Mouse (Mus musculus) limb, embryonic 15.5 days (tissue): Measurements from ENCODE around the gene Ube2k. TPM values are rescaled to one million over a fixed set of nuclear protein-coding genes. Genes with fewer than 3 reads are reported as not detected.

Experiments
- ATAC-seq: fragments of 200-750 bp; cut with Nextera tagmentation; 2 replicates; pipeline ENCODE4 v1.8.0; 2017; ENCODE audit warnings: low read depth, moderate TSS enrichment; ENCODE audit not compliant: insufficient number of reproducible peaks, low FRiP score, low TSS enrichment
- H3K27ac ChIP-seq: fragments of 300-500 bp; sonication (generic); 2 replicates; pipeline ENCODE4 v1.5.1; 2015; ENCODE audit warnings: moderate library complexity, mild to moderate bottlenecking, inconsistent platforms
- H3K27me3 ChIP-seq: fragments of 300-500 bp; sonication (generic); 2 replicates; pipeline ENCODE4 v1.6.1; 2015; ENCODE audit warnings: inconsistent platforms
- H3K36me3 ChIP-seq: fragments of 300-500 bp; sonication (generic); 2 replicates; pipeline ENCODE4 v1.6.1; 2015; ENCODE audit warnings: inconsistent platforms
- H3K4me1 ChIP-seq: fragments of 300-500 bp; sonication (generic); 2 replicates; pipeline ENCODE4 v1.6.1; 2015; ENCODE audit warnings: inconsistent platforms
- H3K4me2 ChIP-seq: fragments of 300-500 bp; sonication (generic); 2 replicates; pipeline ENCODE4 v1.6.1; 2015; ENCODE audit warnings: mild to moderate bottlenecking, inconsistent platforms
- H3K4me3 ChIP-seq: fragments of 300-500 bp; sonication (generic); 2 replicates; pipeline ENCODE4 v1.5.1; 2015; ENCODE audit warnings: mild to moderate bottlenecking, inconsistent platforms
- H3K9ac ChIP-seq: fragments of 300-500 bp; sonication (generic); 2 replicates; pipeline ENCODE4 v1.6.1; 2015; ENCODE audit warnings: inconsistent platforms
- H3K9me3 ChIP-seq: fragments of 300-500 bp; sonication (generic); 2 replicates; pipeline ENCODE4 v1.6.1; 2016; ENCODE audit warnings: inconsistent platforms
- WGBS: fragments of 180-500 bp; shearing (Covaris S2); methylation state at CpG from one replicate; pipeline ENCODE4 v1.1.7; 2015; 5-methylcytosine and 5-hydroxymethylcytosine counted together
- polyA plus RNA-seq: library from polyadenylated mRNA; unstranded; fragments of >200 nt; fragmentation: Nextera tagmentation; extraction: Ambion mirVana; gene quantifications from 2 replicates; pipeline ENCODE4 v1.2.1, GENCODE M21; 2015

Ube2k gene
- polyA plus RNA-seq, 1 experiment from 2014 or later: 169 TPM

DNA sequence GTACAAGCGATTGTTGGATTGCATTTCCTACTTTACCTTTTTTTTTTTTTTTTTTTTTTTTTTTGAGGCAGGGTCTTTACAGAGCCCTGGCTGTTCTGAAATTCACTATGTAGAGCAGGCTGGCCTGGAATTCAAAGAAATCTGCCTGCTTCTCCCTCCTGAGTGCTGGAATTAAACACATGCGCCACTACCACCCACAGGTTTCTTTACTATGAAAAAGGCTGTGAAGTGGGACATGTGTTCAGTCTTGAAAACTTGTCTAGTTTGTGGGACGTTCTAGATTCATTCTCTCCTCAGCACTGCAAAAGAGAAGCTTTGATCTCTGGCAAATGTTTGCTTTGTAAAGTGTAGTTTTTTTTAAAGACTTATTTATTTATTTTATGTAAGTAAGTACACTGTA, 4.9 kb downstream of the Ube2k start:
- Histone ChIP-seq H3K4me1 (peaks cover 11% of the 10 kb centered on the region), H3K27me3 (no peaks in the 10 kb centered on the region), H3K36me3 (no peaks in the 10 kb centered on the region), H3K4me3 (no peak overlapping the region), H3K27ac (no peak overlapping the region), H3K9me3 (no peaks in the 10 kb centered on the region), H3K4me2 (no peak overlapping the region), H3K9ac (no peak overlapping the region)
- ATAC-seq: no peak
- WGBS: 73% methylated on average over 3 of the region's 3 CpGs

DNA sequence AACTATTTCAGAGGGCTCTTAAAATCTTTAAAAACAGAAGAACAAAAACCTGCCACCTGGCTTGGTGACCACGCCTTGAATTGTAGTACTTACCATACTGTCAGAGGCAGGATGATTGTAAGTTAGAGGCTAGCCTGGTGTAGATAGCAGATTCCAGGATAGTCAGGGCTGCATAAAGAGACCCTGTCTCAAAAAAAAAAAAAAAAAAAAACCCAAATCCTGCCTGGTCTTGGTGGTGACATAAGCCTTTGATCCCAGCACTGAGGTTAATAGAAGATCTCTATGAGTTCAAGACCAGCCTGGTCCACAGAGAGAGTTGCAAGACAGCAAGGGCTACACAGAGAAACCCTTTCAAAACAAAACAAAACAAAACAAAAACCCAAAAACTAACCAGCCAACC, 6.5 kb downstream of the Ube2k start:
- H3K4me1 ChIP-seq: peaks cover 11% of the 10 kb centered on the region
- H3K9me3 ChIP-seq: no peaks in the 10 kb centered on the region
- no peaks in the 10 kb centered on the region for H3K36me3 ChIP-seq
- H3K27me3 ChIP-seq: no peaks in the 10 kb centered on the region
- H3K9ac ChIP-seq: no peak overlapping the region
- no peak overlapping the region for H3K4me3 ChIP-seq
- H3K27ac ChIP-seq: no peak overlapping the region
- WGBS: 91% methylated on average over 1 of the region's 1 CpGs
- no peak overlapping the region for H3K4me2 ChIP-seq
- no peak for ATAC-seq

DNA sequence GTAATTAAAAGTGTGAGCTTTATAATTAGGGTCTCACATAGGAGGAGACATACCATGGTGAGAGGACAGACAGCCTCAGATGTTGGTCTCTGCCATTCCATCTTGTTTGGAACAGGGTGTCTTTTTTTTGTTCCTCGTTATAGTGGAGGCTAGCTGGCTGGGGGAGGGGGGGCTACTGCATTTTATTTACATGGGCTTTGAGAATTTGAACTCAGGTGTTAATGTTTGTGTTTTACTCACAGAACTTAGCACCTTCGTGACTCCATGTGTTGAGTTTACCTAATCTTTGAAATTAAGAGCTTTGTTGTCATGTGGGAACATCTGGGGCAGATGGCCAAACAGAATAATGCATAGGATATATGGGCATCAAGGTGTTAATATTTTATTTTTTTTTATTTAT, 7.6 kb downstream of the Ube2k start:
- ATAC-seq: no peak

DNA sequence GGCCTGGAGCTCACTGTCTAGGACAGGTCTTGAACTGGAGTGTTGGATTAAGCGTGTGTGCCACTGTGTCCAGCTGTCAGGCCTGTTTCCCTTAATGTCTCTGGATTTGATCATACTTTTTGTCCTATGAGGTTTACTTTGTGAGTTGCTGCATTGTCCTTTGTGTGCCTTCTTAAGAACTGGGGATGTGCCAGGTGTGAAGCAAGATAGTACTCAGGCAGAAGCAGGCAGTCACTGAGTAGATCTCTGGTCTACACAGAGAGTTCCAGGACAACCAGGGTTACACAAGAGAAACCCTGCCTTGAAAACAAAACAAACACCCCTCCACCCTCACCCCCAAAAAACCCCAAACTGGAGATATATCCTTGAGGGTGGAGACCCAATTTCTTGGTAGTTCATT, 12.6 kb downstream of the Ube2k start:
- H3K9me3 ChIP-seq: no peaks in the 10 kb centered on the region
- WGBS: 92% methylated on average over 1 of the region's 1 CpGs
- no peaks in the 10 kb centered on the region for H3K27me3 ChIP-seq
- peaks cover 9% of the 10 kb centered on the region; the same call in 1 of the 2 replicates for H3K36me3 ChIP-seq
- no peak overlapping the region for H3K4me3 ChIP-seq
- H3K4me2 ChIP-seq: no peak overlapping the region
- H3K9ac ChIP-seq: no peak overlapping the region
- peaks cover 12% of the 10 kb centered on the region; the same call in 1 of the 2 replicates for H3K4me1 ChIP-seq
- ATAC-seq: no peak
- no peak overlapping the region for H3K27ac ChIP-seq

More for the DNA sequence above, 7.6 kb downstream of the Ube2k start:
- peaks cover 8% of the 10 kb centered on the region; the same call in 1 of the 2 replicates for H3K4me1 ChIP-seq
- H3K27me3 ChIP-seq: no peaks in the 10 kb centered on the region
- WGBS: 75% methylated on average over 2 of the region's 2 CpGs
- no peak overlapping the region for H3K9ac ChIP-seq
- H3K27ac ChIP-seq: no peak overlapping the region
- no peaks in the 10 kb centered on the region for H3K36me3 ChIP-seq
- H3K9me3 ChIP-seq: no peaks in the 10 kb centered on the region
- no peak overlapping the region for H3K4me2 ChIP-seq
- H3K4me3 ChIP-seq: no peak overlapping the region

DNA sequence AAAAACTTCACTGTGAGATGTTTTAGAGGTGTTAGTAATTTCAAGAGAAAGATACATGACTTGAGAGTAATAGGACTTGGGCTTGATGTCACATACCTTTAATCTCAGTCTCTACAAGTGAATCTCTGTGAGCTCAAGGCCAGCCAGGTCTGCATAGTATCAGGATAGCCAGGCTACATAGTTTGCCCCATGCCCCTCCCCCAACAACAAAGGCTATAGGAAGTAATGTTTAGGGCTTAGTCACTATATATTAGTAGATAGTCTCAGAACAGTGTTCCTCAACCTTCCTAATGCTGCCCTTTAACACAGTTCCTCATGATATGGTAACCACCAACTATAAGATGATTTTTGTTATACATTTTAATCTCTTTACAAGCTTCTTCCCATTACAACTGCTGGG, 20.1 kb downstream of the Ube2k start:
- no peaks in the 10 kb centered on the region for H3K9me3 ChIP-seq
- H3K36me3 ChIP-seq: peaks cover 16% of the 10 kb centered on the region; the same call in 1 of the 2 replicates
- no peak overlapping the region for H3K4me3 ChIP-seq
- H3K9ac ChIP-seq: no peak overlapping the region
- H3K27me3 ChIP-seq: no peaks in the 10 kb centered on the region
- H3K27ac ChIP-seq: no peak overlapping the region
- no peak overlapping the region for H3K4me2 ChIP-seq
- no peak for ATAC-seq
- H3K4me1 ChIP-seq: no peaks in the 10 kb centered on the region; the same call in 1 of the 2 replicates

DNA sequence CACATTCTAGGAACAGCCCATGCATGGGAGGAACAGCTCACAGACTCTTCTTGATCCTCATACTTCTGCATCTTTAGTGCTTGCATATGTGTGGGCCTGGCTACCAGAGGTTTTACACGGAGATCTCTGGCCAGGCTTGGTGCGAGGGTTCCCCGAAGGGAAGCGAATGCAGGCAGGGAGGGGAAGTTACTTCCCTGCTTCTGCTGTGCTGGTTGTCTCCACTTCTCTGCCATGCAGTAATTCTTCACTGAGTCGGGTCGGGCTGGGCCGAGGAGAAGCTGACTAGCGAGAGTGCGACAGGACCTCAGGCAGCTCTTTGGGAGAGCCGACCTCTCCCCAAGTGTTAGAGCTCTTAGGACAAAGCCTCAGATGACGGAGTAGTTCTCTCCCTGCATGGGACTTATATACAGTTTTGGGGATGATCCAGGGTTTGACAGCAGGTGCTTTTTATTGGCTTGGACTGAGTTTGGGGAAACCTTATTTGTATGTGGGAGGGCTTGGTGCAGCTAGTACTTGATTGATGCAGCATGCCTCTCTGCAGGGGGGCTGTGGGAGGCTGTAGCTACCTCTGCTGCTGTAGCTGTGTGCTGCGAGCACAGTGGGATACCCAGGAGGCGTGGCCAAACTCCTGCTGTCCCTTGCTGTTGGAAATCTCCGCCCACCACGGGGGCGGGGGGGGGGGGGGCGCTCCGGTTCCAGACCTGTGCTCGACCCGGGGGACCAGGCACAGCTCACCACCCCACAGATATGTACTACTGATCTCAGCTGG, 24.3 kb downstream of the Ube2k start:
- no peak overlapping the region for H3K27ac ChIP-seq
- H3K9ac ChIP-seq: no peak overlapping the region
- no peaks in the 10 kb centered on the region; the same call in 1 of the 2 replicates for H3K4me1 ChIP-seq
- H3K4me3 ChIP-seq: no peak overlapping the region
- no peaks in the 10 kb centered on the region for H3K27me3 ChIP-seq
- 41% methylated on average over 19 of the region's 20 CpGs for WGBS
- no peak overlapping the region for H3K4me2 ChIP-seq
- no peak for ATAC-seq
- no peaks in the 10 kb centered on the region for H3K9me3 ChIP-seq
- peaks cover 8% of the 10 kb centered on the region; the same call in 1 of the 2 replicates for H3K36me3 ChIP-seq

DNA sequence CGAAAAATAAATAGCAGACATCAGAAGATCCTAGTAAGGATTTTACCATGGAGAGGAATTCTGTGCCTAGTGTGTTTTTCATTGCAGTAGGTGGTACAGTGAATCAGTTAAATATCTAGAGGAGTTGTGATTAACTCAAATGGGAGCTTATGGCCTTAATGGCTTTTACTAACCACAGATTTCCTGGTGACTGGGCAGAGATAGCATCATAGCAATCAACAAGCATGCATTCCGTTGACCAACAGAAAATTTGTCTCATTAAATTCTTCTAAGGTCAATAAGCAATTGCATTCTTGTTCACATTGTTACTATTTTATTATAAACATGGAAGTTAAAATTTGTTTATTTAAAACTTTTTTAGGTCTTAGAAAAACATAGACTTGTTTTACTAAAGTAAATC, 28.5 kb downstream of the Ube2k start:
- peaks cover 15% of the 10 kb centered on the region for H3K36me3 ChIP-seq
- H3K4me2 ChIP-seq: no peak overlapping the region
- H3K9ac ChIP-seq: no peak overlapping the region
- no peaks in the 10 kb centered on the region; the same call in 1 of the 2 replicates for H3K4me1 ChIP-seq
- no peaks in the 10 kb centered on the region for H3K27me3 ChIP-seq
- 73% methylated on average over 2 of the region's 2 CpGs for WGBS
- H3K4me3 ChIP-seq: no peak overlapping the region
- H3K9me3 ChIP-seq: no peaks in the 10 kb centered on the region
- H3K27ac ChIP-seq: no peak overlapping the region
- ATAC-seq: no peak

DNA sequence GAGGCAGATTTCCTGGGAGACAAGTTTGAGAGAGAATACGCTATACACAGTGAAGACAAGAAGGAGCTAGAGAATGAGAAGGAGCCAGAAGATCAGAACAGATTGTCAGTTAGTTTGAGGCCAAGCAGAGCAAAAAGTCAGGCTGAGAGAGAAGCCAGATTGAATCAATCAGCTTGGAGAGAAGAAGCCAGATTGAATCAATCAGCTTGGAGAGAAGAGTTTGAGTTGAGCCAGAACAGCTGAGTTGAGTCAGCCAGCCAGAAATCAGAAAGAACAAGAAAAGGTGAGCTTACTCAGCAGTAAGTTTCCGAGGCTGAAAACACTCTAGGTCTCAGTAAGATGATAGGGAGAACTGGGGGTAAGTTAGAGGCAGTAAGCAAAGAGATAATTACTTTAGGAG, 37.8 kb downstream of the Ube2k start:
- H3K27ac ChIP-seq: peak overlapping the region; percentile 9; the same call in 1 of the 2 replicates
- no peaks in the 10 kb centered on the region for H3K27me3 ChIP-seq
- H3K4me3 ChIP-seq: no peak overlapping the region
- no peak for ATAC-seq
- H3K36me3 ChIP-seq: peaks cover 14% of the 10 kb centered on the region
- H3K9ac ChIP-seq: no peak overlapping the region
- 65% methylated on average over 2 of the region's 2 CpGs for WGBS
- H3K4me1 ChIP-seq: no peaks in the 10 kb centered on the region
- no peaks in the 10 kb centered on the region for H3K9me3 ChIP-seq
- H3K4me2 ChIP-seq: no peak overlapping the region

DNA sequence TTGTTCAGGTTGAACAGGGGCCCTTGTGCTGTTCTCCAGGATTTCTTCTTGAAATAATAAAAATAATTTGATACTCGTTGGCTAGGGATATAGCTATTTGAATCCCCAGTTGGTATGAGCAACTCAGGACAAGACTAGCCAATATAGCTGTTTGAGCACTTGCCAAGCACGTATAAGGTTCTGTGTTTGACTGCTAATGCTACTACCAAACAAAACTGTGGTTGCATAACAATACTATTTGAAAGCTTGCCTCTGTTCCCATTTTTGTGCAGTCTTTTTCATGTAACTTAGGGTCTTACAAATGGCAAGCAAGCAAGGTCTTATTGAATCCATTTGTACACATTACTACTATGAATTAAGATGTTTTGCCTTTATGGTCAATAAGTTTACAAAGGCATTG, 38.9 kb downstream of the Ube2k start:
- Histone ChIP-seq H3K4me1 (no peaks in the 10 kb centered on the region), H3K9ac (no peak overlapping the region), H3K9me3 (no peaks in the 10 kb centered on the region), H3K27ac (no peak overlapping the region), H3K36me3 (peaks cover 19% of the 10 kb centered on the region), H3K4me3 (no peak overlapping the region), H3K4me2 (no peak overlapping the region), H3K27me3 (no peaks in the 10 kb centered on the region)
- 71% methylated on average over 2 of the region's 2 CpGs for WGBS
- ATAC-seq: no peak

DNA sequence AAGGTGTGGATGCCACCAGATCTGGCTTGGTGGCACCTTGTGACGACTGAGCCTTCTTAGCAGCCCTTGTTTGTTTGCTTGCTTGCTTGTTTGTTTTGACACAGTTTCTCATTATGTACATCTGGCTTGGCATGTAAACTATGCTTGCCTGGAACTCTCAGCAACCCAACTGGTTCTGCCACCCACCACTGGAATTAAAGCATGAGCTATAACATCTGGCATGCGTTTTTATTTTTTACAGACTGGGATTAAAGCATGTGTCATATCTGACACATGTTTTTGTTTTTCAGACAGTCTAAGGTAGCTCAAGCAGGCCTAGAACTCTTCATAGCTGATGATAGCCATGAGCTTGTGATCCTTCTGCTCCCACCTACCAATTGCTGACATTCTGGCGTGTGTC, 41.5 kb downstream of the Ube2k start:
- Histone ChIP-seq H3K27ac (0 out of 2 replicates have a peak overlapping the region, but pooled peaks have one; percentile 17), H3K4me1 (no peaks in the 10 kb centered on the region), H3K27me3 (no peaks in the 10 kb centered on the region), H3K9ac (no peak overlapping the region), H3K9me3 (no peaks in the 10 kb centered on the region), H3K4me3 (no peak overlapping the region), H3K36me3 (peaks cover 23% of the 10 kb centered on the region), H3K4me2 (no peak overlapping the region)
- 50% methylated on average over 3 of the region's 3 CpGs for WGBS
- ATAC-seq: no peak

DNA sequence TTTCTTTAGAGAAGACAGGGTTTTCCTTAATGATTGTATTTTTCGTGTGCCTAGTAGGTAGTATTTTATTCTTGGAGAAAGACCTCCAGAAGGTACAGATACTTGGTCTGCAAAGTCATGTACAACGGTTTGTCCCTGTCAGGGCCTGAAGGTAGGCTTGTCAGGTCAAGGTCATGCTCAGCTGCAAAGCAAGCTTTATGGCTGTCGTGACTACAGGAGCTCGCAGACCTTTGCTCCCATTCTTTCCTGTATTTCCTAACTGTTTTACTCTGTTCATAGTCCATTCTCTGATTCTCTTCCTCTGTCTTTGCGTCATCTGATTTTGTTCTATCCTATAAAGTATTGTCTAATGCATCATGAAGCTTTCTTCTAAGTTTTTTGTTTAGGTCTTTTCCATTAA, 49.3 kb downstream of the Ube2k start:
- WGBS: 89% methylated on average over 5 of the region's 5 CpGs
- Histone ChIP-seq H3K27ac (no peak overlapping the region), H3K9me3 (no peaks in the 10 kb centered on the region), H3K9ac (no peak overlapping the region), H3K4me2 (no peak overlapping the region), H3K27me3 (no peaks in the 10 kb centered on the region), H3K4me3 (no peak overlapping the region), H3K4me1 (no peaks in the 10 kb centered on the region), H3K36me3 (peaks cover 32% of the 10 kb centered on the region)
- no peak for ATAC-seq

DNA sequence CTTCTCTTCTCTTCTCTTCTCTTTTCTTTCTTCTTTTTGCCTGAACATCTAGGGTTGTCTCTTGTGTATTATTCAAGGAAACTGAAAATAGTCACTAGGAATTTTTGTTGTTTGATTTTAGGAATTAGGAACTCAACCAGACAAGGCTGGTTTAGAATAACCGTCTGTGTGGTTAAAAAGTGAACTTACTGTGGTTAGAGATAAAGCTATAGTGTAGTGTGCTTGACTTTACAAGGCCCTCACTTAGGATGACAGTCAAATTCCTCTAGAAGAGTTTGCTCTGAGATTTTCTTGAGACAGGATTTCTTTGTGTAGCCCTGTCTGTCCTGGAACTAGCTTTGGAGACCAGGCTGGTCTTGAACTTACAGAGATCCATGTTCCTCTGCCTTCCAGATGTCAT, 53.2 kb downstream of the Ube2k start:
- 86% methylated on average over 1 of the region's 1 CpGs for WGBS
- no peak overlapping the region for H3K4me3 ChIP-seq
- H3K9ac ChIP-seq: no peak overlapping the region
- peaks cover 21% of the 10 kb centered on the region for H3K36me3 ChIP-seq
- no peak overlapping the region for H3K27ac ChIP-seq
- no peak for ATAC-seq
- no peaks in the 10 kb centered on the region for H3K27me3 ChIP-seq
- H3K4me1 ChIP-seq: no peaks in the 10 kb centered on the region
- H3K9me3 ChIP-seq: no peaks in the 10 kb centered on the region
- no peak overlapping the region for H3K4me2 ChIP-seq
